Mouse (Mus musculus): ENCODE data around the gene Slc4a1.
"Not testable (repeated sequence)": the region's sequence is repeated elsewhere in the genome, so short reads cannot be mapped to it uniquely, and the experiment has no call there.

The Slc4a1 gene

GRCm38 (mm10) chr11:102399107-102399506 lies 33.1 kb upstream of the Slc4a1 start:
- DNase-seq (ENCODE audit: low read depth, low spot score), result no peak

- DNase-seq (ENCODE audit: low read depth, low spot score), result no peak
Measured at GRCm38 (mm10) chr11:102398007-102398825, 32.2 kb upstream of the Slc4a1 start.

- DNase-seq (ENCODE audit: low read depth, low spot score), result no peak
Measured at GRCm38 (mm10) chr11:102396671-102397141, 30.7 kb upstream of the Slc4a1 start.

GRCm38 (mm10) chr11:102396263-102396662 lies 30.3 kb upstream of the Slc4a1 start:
- DNase-seq (ENCODE audit: low read depth, low spot score), result no peak

GRCm38 (mm10) chr11:102395250-102395649 lies 29.2 kb upstream of the Slc4a1 start:
- no peak for DNase-seq (ENCODE audit: low read depth, low spot score)

- DNase-seq (ENCODE audit: low read depth, low spot score), result no peak
Measured at GRCm38 (mm10) chr11:102394421-102395124, 28.6 kb upstream of the Slc4a1 start.

GRCm38 (mm10) chr11:102393719-102394420 lies 27.9 kb upstream of the Slc4a1 start:
- no peak for DNase-seq (ENCODE audit: low read depth, low spot score)

GRCm38 (mm10) chr11:102393238-102393634 lies 27.2 kb upstream of the Slc4a1 start, which contains the start of gene Rundc3a:
Gene Rundc3a, plus strand, starts transcription at chr11:102393403.
- DNase-seq (ENCODE audit: low read depth, low spot score), result peak; percentile 85

- DNase-seq (ENCODE audit: low read depth, low spot score), result no peak
Measured at GRCm38 (mm10) chr11:102392441-102393237, 26.6 kb upstream of the Slc4a1 start.

GRCm38 (mm10) chr11:102389436-102389835 lies 23.4 kb upstream of the Slc4a1 start:
- DNase-seq (ENCODE audit: low read depth, low spot score), result not testable (repeated sequence)

- DNase-seq (ENCODE audit: low read depth, low spot score), result no peak
Measured at GRCm38 (mm10) chr11:102386121-102386520, 20.1 kb upstream of the Slc4a1 start.

GRCm38 (mm10) chr11:102385075-102385474 lies 19.1 kb upstream of the Slc4a1 start:
- no peak for DNase-seq (ENCODE audit: low read depth, low spot score)

GRCm38 (mm10) chr11:102384418-102384817 lies 18.4 kb upstream of the Slc4a1 start:
- no peak for DNase-seq (ENCODE audit: low read depth, low spot score)

- no peak for DNase-seq (ENCODE audit: low read depth, low spot score)
Measured at GRCm38 (mm10) chr11:102383365-102384136, 17.5 kb upstream of the Slc4a1 start.

- DNase-seq (ENCODE audit: low read depth, low spot score), result no peak
Measured at GRCm38 (mm10) chr11:102382794-102383193, 16.8 kb upstream of the Slc4a1 start.

- no peak for DNase-seq (ENCODE audit: low read depth, low spot score)
Measured at GRCm38 (mm10) chr11:102381341-102382100, 15.5 kb upstream of the Slc4a1 start.

- DNase-seq (ENCODE audit: low read depth, low spot score), result no peak
Measured at GRCm38 (mm10) chr11:102380091-102380490, 14.1 kb upstream of the Slc4a1 start.

GRCm38 (mm10) chr11:102377186-102377585 lies 11.2 kb upstream of the Slc4a1 start:
- no peak for DNase-seq (ENCODE audit: low read depth, low spot score)

GRCm38 (mm10) chr11:102376196-102376835 lies 10.3 kb upstream of the Slc4a1 start:
- DNase-seq (ENCODE audit: low read depth, low spot score), result no peak

Measured in embryo, embryonic 11.5 days (tissue).